Mouse (Mus musculus): ENCODE measurements at regions not wholly inside any gene's neighbourhood (a gene's known extent, or its start where the extent isn't known, plus 50 kb on each side); places are given as distances from the start of the nearest gene placed in this dataset.
"Not testable (repeated sequence)": the region's sequence is repeated elsewhere in the genome, so short reads cannot be mapped to it uniquely, and the experiment has no call there.

GRCm38 (mm10) chr10:38383161-38383560 lies 438.4 kb downstream of the Rfpl4b start:
- no peaks in the 10 kb centered on the region for H3K9me3 ChIP-seq (replicated peaks; ENCODE audit: control insufficient read depth, low read length)
- WGBS: 25% methylated on average over 2 of the region's 2 CpGs
- no peaks in the 10 kb centered on the region for H3K36me3 ChIP-seq (ENCODE audit: control insufficient read depth, insufficient read depth)
- ATAC-seq (replicated peaks; ENCODE audit: extremely low read depth, insufficient read depth, low FRiP score): no peak
- no peaks in the 10 kb centered on the region for H3K4me1 ChIP-seq (ENCODE audit: control insufficient read depth, insufficient read depth, low read length)
- H3K27me3 ChIP-seq (ENCODE audit: control insufficient read depth, insufficient read depth, low read length): no peaks in the 10 kb centered on the region
- no peak overlapping the region for H3K4me2 ChIP-seq (ENCODE audit: low read depth, low read length)
- no peak overlapping the region for H3K27ac ChIP-seq (ENCODE audit: low read length)
- no peak overlapping the region for H3K4me3 ChIP-seq (ENCODE audit: low read length)
- no peak overlapping the region for H3K9ac ChIP-seq (ENCODE audit: low read length)

- H3K4me1 ChIP-seq (ENCODE audit: control insufficient read depth, insufficient read depth, low read length): no peaks in the 10 kb centered on the region
- H3K4me3 ChIP-seq (ENCODE audit: low read length): no peak overlapping the region
- H3K27me3 ChIP-seq (ENCODE audit: control insufficient read depth, insufficient read depth, low read length): no peaks in the 10 kb centered on the region
- no peaks in the 10 kb centered on the region for H3K36me3 ChIP-seq (ENCODE audit: control insufficient read depth, insufficient read depth)
- ATAC-seq (replicated peaks; ENCODE audit: extremely low read depth, insufficient read depth, low FRiP score): no peak
- 77% methylated on average over 7 of the region's 7 CpGs for WGBS
- no peak overlapping the region for H3K27ac ChIP-seq (ENCODE audit: low read length)
- no peaks in the 10 kb centered on the region for H3K9me3 ChIP-seq (replicated peaks; ENCODE audit: control insufficient read depth, low read length)
- H3K4me2 ChIP-seq (ENCODE audit: low read depth, low read length): no peak overlapping the region
- H3K9ac ChIP-seq (ENCODE audit: low read length): no peak overlapping the region
These were observed 439.7 kb downstream of the Rfpl4b start for GRCm38 (mm10) chr10:38381873-38382296.

- Histone ChIP-seq H3K9ac (ENCODE audit: low read length) (no peak overlapping the region), H3K4me1 (ENCODE audit: control insufficient read depth, insufficient read depth, low read length) (no peaks in the 10 kb centered on the region), H3K27ac (ENCODE audit: low read length) (no peak overlapping the region), H3K27me3 (ENCODE audit: control insufficient read depth, insufficient read depth, low read length) (no peaks in the 10 kb centered on the region), H3K9me3 (replicated peaks; ENCODE audit: control insufficient read depth, low read length) (no peaks in the 10 kb centered on the region), H3K4me2 (ENCODE audit: low read depth, low read length) (no peak overlapping the region), H3K36me3 (ENCODE audit: control insufficient read depth, insufficient read depth) (no peaks in the 10 kb centered on the region), H3K4me3 (ENCODE audit: low read length) (no peak overlapping the region)
- ATAC-seq (replicated peaks; ENCODE audit: extremely low read depth, insufficient read depth, low FRiP score): no peak
- 68% methylated on average over 2 of the region's 2 CpGs for WGBS
These were observed 441.2 kb downstream of the Rfpl4b start for GRCm38 (mm10) chr10:38380388-38380787.

GRCm38 (mm10) chr10:38366776-38367175 lies 454.8 kb downstream of the Rfpl4b start:
- no peak for ATAC-seq (replicated peaks; ENCODE audit: extremely low read depth, insufficient read depth, low FRiP score)
- H3K4me1 ChIP-seq (ENCODE audit: control insufficient read depth, insufficient read depth, low read length): no peaks in the 10 kb centered on the region
- no peak overlapping the region for H3K27ac ChIP-seq (ENCODE audit: low read length)
- no peaks in the 10 kb centered on the region for H3K27me3 ChIP-seq (ENCODE audit: control insufficient read depth, insufficient read depth, low read length)
- H3K9me3 ChIP-seq (replicated peaks; ENCODE audit: control insufficient read depth, low read length): no peaks in the 10 kb centered on the region
- H3K4me3 ChIP-seq (ENCODE audit: low read length): no peak overlapping the region
- no peak overlapping the region for H3K4me2 ChIP-seq (ENCODE audit: low read depth, low read length)
- no peak overlapping the region for H3K9ac ChIP-seq (ENCODE audit: low read length)
- 79% methylated on average over 2 of the region's 2 CpGs for WGBS
- no peaks in the 10 kb centered on the region for H3K36me3 ChIP-seq (ENCODE audit: control insufficient read depth, insufficient read depth)

- Histone ChIP-seq H3K9ac (ENCODE audit: low read length) (no peak overlapping the region), H3K4me3 (ENCODE audit: low read length) (no peak overlapping the region), H3K27me3 (ENCODE audit: control insufficient read depth, insufficient read depth, low read length) (no peaks in the 10 kb centered on the region), H3K4me2 (ENCODE audit: low read depth, low read length) (no peak overlapping the region), H3K27ac (ENCODE audit: low read length) (no peak overlapping the region), H3K36me3 (ENCODE audit: control insufficient read depth, insufficient read depth) (no peaks in the 10 kb centered on the region), H3K4me1 (ENCODE audit: control insufficient read depth, insufficient read depth, low read length) (no peaks in the 10 kb centered on the region), H3K9me3 (replicated peaks; ENCODE audit: control insufficient read depth, low read length) (no peaks in the 10 kb centered on the region)
- ATAC-seq (replicated peaks; ENCODE audit: extremely low read depth, insufficient read depth, low FRiP score): no peak
- WGBS: 75% methylated on average over 4 of the region's 4 CpGs
These were observed 456.7 kb downstream of the Rfpl4b start for GRCm38 (mm10) chr10:38364876-38365275.

GRCm38 (mm10) chr10:38357539-38358232 lies 463.9 kb downstream of the Rfpl4b start:
- Histone ChIP-seq H3K36me3 (ENCODE audit: control insufficient read depth, insufficient read depth) (no peaks in the 10 kb centered on the region), H3K4me3 (ENCODE audit: low read length) (no peak overlapping the region)
- ATAC-seq (replicated peaks; ENCODE audit: extremely low read depth, insufficient read depth, low FRiP score): no peak

GRCm38 (mm10) chr10:38353973-38354372 lies 467.6 kb downstream of the Rfpl4b start:
- ATAC-seq (replicated peaks; ENCODE audit: extremely low read depth, insufficient read depth, low FRiP score): no peak
- no peaks in the 10 kb centered on the region for H3K9me3 ChIP-seq (replicated peaks; ENCODE audit: control insufficient read depth, low read length)
- no peak overlapping the region for H3K4me2 ChIP-seq (ENCODE audit: low read depth, low read length)
- no peak overlapping the region for H3K9ac ChIP-seq (ENCODE audit: low read length)
- H3K4me3 ChIP-seq (ENCODE audit: low read length): no peak overlapping the region
- H3K4me1 ChIP-seq (ENCODE audit: control insufficient read depth, insufficient read depth, low read length): no peaks in the 10 kb centered on the region
- no peaks in the 10 kb centered on the region for H3K27me3 ChIP-seq (ENCODE audit: control insufficient read depth, insufficient read depth, low read length)
- H3K27ac ChIP-seq (ENCODE audit: low read length): no peak overlapping the region
- 47% methylated on average over 2 of the region's 2 CpGs for WGBS
- H3K36me3 ChIP-seq (ENCODE audit: control insufficient read depth, insufficient read depth): no peaks in the 10 kb centered on the region

More at GRCm38 (mm10) chr10:38357539-38358232, 463.9 kb downstream of the Rfpl4b start:
- Histone ChIP-seq H3K9me3 (replicated peaks; ENCODE audit: control insufficient read depth, low read length) (no peaks in the 10 kb centered on the region), H3K27ac (ENCODE audit: low read length) (no peak overlapping the region), H3K4me1 (ENCODE audit: control insufficient read depth, insufficient read depth, low read length) (no peaks in the 10 kb centered on the region), H3K27me3 (ENCODE audit: control insufficient read depth, insufficient read depth, low read length) (no peaks in the 10 kb centered on the region), H3K9ac (ENCODE audit: low read length) (no peak overlapping the region), H3K4me2 (ENCODE audit: low read depth, low read length) (no peak overlapping the region)
- WGBS: 49% methylated on average over 1 of the region's 1 CpGs

GRCm38 (mm10) chr10:38353526-38353925 lies 468.1 kb downstream of the Rfpl4b start:
- H3K27me3 ChIP-seq (ENCODE audit: control insufficient read depth, insufficient read depth, low read length): no peaks in the 10 kb centered on the region
- no peaks in the 10 kb centered on the region for H3K4me1 ChIP-seq (ENCODE audit: control insufficient read depth, insufficient read depth, low read length)
- no peak overlapping the region for H3K4me3 ChIP-seq (ENCODE audit: low read length)
- H3K27ac ChIP-seq (ENCODE audit: low read length): no peak overlapping the region
- no peak overlapping the region for H3K4me2 ChIP-seq (ENCODE audit: low read depth, low read length)
- no peaks in the 10 kb centered on the region for H3K9me3 ChIP-seq (replicated peaks; ENCODE audit: control insufficient read depth, low read length)
- ATAC-seq (replicated peaks; ENCODE audit: extremely low read depth, insufficient read depth, low FRiP score): no peak
- no peak overlapping the region for H3K9ac ChIP-seq (ENCODE audit: low read length)
- WGBS: 72% methylated on average over 5 of the region's 5 CpGs
- no peaks in the 10 kb centered on the region for H3K36me3 ChIP-seq (ENCODE audit: control insufficient read depth, insufficient read depth)

GRCm38 (mm10) chr10:38347029-38347428 lies 474.6 kb downstream of the Rfpl4b start:
- not testable (repeated sequence) for H3K27ac ChIP-seq (ENCODE audit: low read length); H3K4me3 ChIP-seq (ENCODE audit: low read length); H3K9ac ChIP-seq (ENCODE audit: low read length); H3K36me3 ChIP-seq (ENCODE audit: control insufficient read depth, insufficient read depth); ATAC-seq (replicated peaks; ENCODE audit: extremely low read depth, insufficient read depth, low FRiP score); H3K9me3 ChIP-seq (replicated peaks; ENCODE audit: control insufficient read depth, low read length); H3K27me3 ChIP-seq (ENCODE audit: control insufficient read depth, insufficient read depth, low read length); H3K4me1 ChIP-seq (ENCODE audit: control insufficient read depth, insufficient read depth, low read length)
- H3K4me2 ChIP-seq (ENCODE audit: low read depth, low read length): peak overlapping the region; percentile 34; the same call in 1 of the 2 replicates
- WGBS: 47% methylated on average over 8 of the region's 8 CpGs
